Mouse (Mus musculus): ENCODE measurements around the gene Ms4a4b. TPM values are rescaled to one million over a fixed set of nuclear protein-coding genes. Genes with fewer than 3 reads are reported as not detected.
"Not testable (repeated sequence)": the region's sequence is repeated elsewhere in the genome, so short reads cannot be mapped to it uniquely, and the experiment has no call there.

Gene Ms4a4b
- polyA plus RNA-seq, 1 experiment from 2014 or later: not detected

DNA sequence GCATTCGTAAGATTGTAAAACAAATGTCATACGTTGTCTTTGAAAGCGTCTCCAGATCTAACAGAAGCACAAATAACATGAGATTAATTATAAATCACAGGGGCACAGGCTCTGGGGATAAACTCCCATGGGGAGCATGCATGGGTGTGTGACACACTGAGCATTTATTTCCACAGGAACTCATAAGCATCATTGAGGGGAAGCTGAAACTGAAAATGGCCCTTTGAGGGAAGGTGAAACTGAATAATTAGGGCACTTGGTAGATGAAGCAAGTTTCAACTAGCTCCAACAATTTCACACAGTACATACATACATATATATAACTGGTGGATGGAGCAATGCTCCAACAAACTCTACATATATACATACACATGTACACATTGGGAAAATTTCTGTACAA is 51.2 kb downstream of the Ms4a4b start:
- 89% methylated on average over 3 of the region's 3 CpGs for WGBS
- H3K36me3 ChIP-seq (ENCODE audit: control insufficient read depth, insufficient read depth, low read length): no peaks in the 10 kb centered on the region
- H3K4me2 ChIP-seq (ENCODE audit: low read length): no peak overlapping the region
- H3K27me3 ChIP-seq (replicated peaks; ENCODE audit: control insufficient read depth, insufficient read depth, low read length): no peaks in the 10 kb centered on the region
- no peak for DNase-seq (ENCODE audit: low spot score)
- H3K4me3 ChIP-seq (ENCODE audit: low read depth, low read length): no peak overlapping the region
- no peaks in the 10 kb centered on the region for H3K9me3 ChIP-seq (replicated peaks; ENCODE audit: control insufficient read depth, low read length)
- no peak for ATAC-seq
- H3K9ac ChIP-seq (ENCODE audit: low read length): no peak overlapping the region
- H3K27ac ChIP-seq (ENCODE audit: low read depth, low read length): no peak overlapping the region
- no peaks in the 10 kb centered on the region for H3K4me1 ChIP-seq (ENCODE audit: control insufficient read depth, insufficient read depth, low read length)

DNA sequence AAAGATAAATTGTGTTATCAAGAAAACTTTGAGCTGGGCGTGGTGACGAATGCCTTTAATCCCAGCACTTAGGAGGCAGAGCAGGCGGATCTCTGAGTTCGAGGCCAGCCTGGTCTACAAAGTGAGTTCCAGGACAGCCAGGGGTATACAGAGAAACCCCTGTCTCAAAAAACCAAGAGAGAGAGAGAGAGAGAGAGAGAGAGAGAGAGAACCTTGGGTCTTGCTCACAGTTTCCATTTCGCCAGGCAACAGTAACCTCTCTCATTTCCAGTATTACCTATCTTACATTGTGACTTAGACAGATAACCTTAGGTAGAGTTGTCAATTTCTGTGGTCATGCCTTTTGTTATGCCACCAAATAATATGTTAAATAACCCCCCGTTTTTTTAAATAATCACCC is 53.0 kb downstream of the Ms4a4b start:
- 85% methylated on average over 6 of the region's 6 CpGs for WGBS
- ATAC-seq: no peak
- no peak overlapping the region for H3K4me2 ChIP-seq (ENCODE audit: low read length)
- H3K4me3 ChIP-seq (ENCODE audit: low read depth, low read length): no peak overlapping the region
- no peaks in the 10 kb centered on the region for H3K9me3 ChIP-seq (replicated peaks; ENCODE audit: control insufficient read depth, low read length)
- H3K27me3 ChIP-seq (replicated peaks; ENCODE audit: control insufficient read depth, insufficient read depth, low read length): no peaks in the 10 kb centered on the region
- no peaks in the 10 kb centered on the region for H3K4me1 ChIP-seq (ENCODE audit: control insufficient read depth, insufficient read depth, low read length)
- no peak overlapping the region for H3K27ac ChIP-seq (ENCODE audit: low read depth, low read length)
- DNase-seq (ENCODE audit: low spot score): no peak
- no peak overlapping the region for H3K9ac ChIP-seq (ENCODE audit: low read length)
- no peaks in the 10 kb centered on the region for H3K36me3 ChIP-seq (ENCODE audit: control insufficient read depth, insufficient read depth, low read length)

DNA sequence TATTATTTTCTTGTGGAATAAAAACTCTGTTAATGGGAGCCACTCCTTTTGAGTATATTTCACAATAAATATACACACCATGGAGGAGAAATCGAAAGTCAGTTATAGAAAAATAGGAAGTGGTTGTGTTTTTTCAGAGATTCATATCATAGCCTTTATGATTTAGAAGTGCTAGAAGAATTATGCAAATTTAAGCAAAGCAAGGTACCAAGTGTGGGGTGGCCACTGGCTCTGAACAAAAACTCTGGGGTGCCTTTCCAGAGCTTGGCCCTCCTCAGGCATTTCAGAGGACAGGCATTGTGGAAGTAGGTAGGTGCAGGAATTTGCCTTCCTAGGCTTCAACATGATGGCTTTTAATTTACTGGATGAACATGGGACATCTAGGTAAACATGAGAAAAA is 53.9 kb downstream of the Ms4a4b start:
- 80% methylated on average over 1 of the region's 1 CpGs for WGBS
- H3K9me3 ChIP-seq (replicated peaks; ENCODE audit: control insufficient read depth, low read length): not testable (repeated sequence)

DNA sequence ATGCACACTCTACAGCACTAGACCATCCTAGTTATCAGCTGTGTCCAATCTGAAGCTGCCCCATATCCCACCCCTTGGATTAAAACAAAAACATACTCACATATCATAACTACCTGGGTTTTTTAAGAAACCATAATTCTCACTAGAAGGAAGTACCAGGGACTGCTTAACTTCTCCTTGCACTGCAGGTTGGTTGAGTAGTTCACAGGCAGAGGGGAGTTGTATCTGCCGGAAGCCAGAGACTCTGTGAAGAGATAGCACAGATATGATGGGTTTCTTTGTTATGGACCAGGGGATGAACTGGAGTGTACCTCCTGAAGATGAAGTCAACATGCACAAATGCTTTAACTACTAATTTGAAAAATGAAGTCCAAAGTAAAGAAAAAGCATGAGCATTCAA is 57.4 kb downstream of the Ms4a4b start:
- DNase-seq (ENCODE audit: low spot score) (no peak), ATAC-seq (no peak)
- Histone ChIP-seq H3K9ac (ENCODE audit: low read length) (no peak overlapping the region), H3K36me3 (ENCODE audit: control insufficient read depth, insufficient read depth, low read length) (no peaks in the 10 kb centered on the region), H3K4me3 (ENCODE audit: low read depth, low read length) (no peak overlapping the region), H3K27me3 (replicated peaks; ENCODE audit: control insufficient read depth, insufficient read depth, low read length) (no peaks in the 10 kb centered on the region), H3K27ac (ENCODE audit: low read depth, low read length) (no peak overlapping the region), H3K9me3 (replicated peaks; ENCODE audit: control insufficient read depth, low read length) (no peaks in the 10 kb centered on the region), H3K4me1 (ENCODE audit: control insufficient read depth, insufficient read depth, low read length) (no peaks in the 10 kb centered on the region), H3K4me2 (ENCODE audit: low read length) (no peak overlapping the region)
- 95% methylated on average over 1 of the region's 1 CpGs for WGBS

More for the DNA sequence above, 53.9 kb downstream of the Ms4a4b start:
- H3K36me3 ChIP-seq (ENCODE audit: control insufficient read depth, insufficient read depth, low read length); H3K27ac ChIP-seq (ENCODE audit: low read depth, low read length); ATAC-seq; DNase-seq (ENCODE audit: low spot score); H3K4me2 ChIP-seq (ENCODE audit: low read length); H3K9ac ChIP-seq (ENCODE audit: low read length); H3K4me1 ChIP-seq (ENCODE audit: control insufficient read depth, insufficient read depth, low read length); H3K27me3 ChIP-seq (replicated peaks; ENCODE audit: control insufficient read depth, insufficient read depth, low read length); H3K4me3 ChIP-seq (ENCODE audit: low read depth, low read length): not testable (repeated sequence)

DNA sequence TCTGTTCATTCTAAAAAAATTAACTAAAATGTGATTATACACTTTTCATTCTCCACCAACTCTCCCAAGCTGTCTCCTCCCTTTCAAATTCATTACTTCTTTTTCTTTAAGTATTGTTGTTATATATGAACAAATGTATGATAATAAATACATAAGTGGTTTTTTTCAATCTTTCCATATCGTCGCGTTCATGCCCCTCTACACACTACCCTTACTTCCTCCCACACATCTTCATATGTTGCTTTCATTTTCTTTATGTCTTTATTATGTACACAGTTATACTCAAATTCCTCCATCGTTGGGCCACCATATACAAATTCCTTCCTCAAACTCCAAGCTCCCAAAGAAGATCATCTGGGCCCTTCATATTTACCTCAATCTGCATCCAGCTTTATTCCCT is 58.0 kb downstream of the Ms4a4b start:
- H3K27ac ChIP-seq (ENCODE audit: low read depth, low read length): no peak overlapping the region
- 92% methylated on average over 4 of the region's 4 CpGs for WGBS
- no peak overlapping the region for H3K9ac ChIP-seq (ENCODE audit: low read length)
- DNase-seq (ENCODE audit: low spot score) (no peak), ATAC-seq (no peak)
- no peaks in the 10 kb centered on the region for H3K27me3 ChIP-seq (replicated peaks; ENCODE audit: control insufficient read depth, insufficient read depth, low read length)
- H3K36me3 ChIP-seq (ENCODE audit: control insufficient read depth, insufficient read depth, low read length): no peaks in the 10 kb centered on the region
- no peaks in the 10 kb centered on the region for H3K4me1 ChIP-seq (ENCODE audit: control insufficient read depth, insufficient read depth, low read length)
- H3K9me3 ChIP-seq (replicated peaks; ENCODE audit: control insufficient read depth, low read length): no peaks in the 10 kb centered on the region
- no peak overlapping the region for H3K4me2 ChIP-seq (ENCODE audit: low read length)
- no peak overlapping the region for H3K4me3 ChIP-seq (ENCODE audit: low read depth, low read length)

DNA sequence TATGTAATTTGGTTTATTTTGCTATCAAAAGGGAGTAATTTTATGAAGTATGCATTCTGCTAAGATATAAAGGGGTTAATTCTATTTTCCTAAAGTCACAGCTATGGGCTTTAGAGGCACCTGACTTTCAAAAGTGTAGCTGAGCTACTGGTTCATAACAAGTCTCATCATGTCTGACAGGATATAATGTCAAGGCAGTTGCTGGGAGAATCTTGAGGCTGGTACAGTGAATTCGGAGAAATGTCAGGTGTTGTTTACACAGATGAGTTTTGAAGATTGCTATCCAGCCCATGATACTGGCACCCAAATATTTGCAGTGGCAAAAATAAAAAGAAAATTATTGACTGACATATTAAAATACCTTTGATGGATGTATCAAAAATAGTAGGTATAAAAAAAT is 61.5 kb downstream of the Ms4a4b start:
- no peaks in the 10 kb centered on the region for H3K9me3 ChIP-seq (replicated peaks; ENCODE audit: control insufficient read depth, low read length)
- no peaks in the 10 kb centered on the region for H3K27me3 ChIP-seq (replicated peaks; ENCODE audit: control insufficient read depth, insufficient read depth, low read length)
- no peaks in the 10 kb centered on the region for H3K4me1 ChIP-seq (ENCODE audit: control insufficient read depth, insufficient read depth, low read length)
- H3K4me2 ChIP-seq (ENCODE audit: low read length): no peak overlapping the region
- no peak overlapping the region for H3K9ac ChIP-seq (ENCODE audit: low read length)
- no peak overlapping the region for H3K27ac ChIP-seq (ENCODE audit: low read depth, low read length)
- H3K4me3 ChIP-seq (ENCODE audit: low read depth, low read length): no peak overlapping the region
- ATAC-seq (no peak), DNase-seq (ENCODE audit: low spot score) (no peak)
- no peaks in the 10 kb centered on the region for H3K36me3 ChIP-seq (ENCODE audit: control insufficient read depth, insufficient read depth, low read length)
- WGBS: 90% methylated on average over 1 of the region's 1 CpGs

DNA sequence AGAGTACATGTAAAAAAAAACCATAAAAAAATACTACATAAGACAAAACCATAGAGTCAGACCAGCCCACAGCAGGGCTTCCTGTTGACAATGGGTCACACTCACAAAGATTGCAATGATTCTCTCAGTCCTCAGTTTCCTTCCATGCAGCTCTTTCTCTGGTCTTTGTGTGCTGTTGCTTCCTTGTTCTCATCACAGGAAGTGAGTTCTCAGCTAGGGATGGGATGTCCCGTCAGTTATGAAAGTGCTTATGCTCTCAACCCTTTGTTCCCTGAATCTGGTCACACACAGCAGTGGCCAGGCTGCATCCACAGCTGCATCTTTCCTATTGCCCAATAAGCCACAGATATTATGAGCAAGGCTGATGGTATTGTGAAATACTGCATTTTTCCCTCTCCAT is 70.1 kb downstream of the Ms4a4b start:
- ATAC-seq: no peak
- WGBS: 81% methylated on average over 1 of the region's 1 CpGs
- H3K9me3 ChIP-seq (replicated peaks; ENCODE audit: control insufficient read depth, low read length): no peaks in the 10 kb centered on the region
- H3K9ac ChIP-seq (ENCODE audit: low read length): no peak overlapping the region
- H3K27me3 ChIP-seq (replicated peaks; ENCODE audit: control insufficient read depth, insufficient read depth, low read length): no peaks in the 10 kb centered on the region
- no peak overlapping the region for H3K4me3 ChIP-seq (ENCODE audit: low read depth, low read length)
- no peak overlapping the region for H3K4me2 ChIP-seq (ENCODE audit: low read length)
- no peak for DNase-seq (ENCODE audit: low spot score)
- H3K27ac ChIP-seq (ENCODE audit: low read depth, low read length): no peak overlapping the region
- H3K4me1 ChIP-seq (ENCODE audit: control insufficient read depth, insufficient read depth, low read length): no peaks in the 10 kb centered on the region
- H3K36me3 ChIP-seq (ENCODE audit: control insufficient read depth, insufficient read depth, low read length): no peaks in the 10 kb centered on the region

DNA sequence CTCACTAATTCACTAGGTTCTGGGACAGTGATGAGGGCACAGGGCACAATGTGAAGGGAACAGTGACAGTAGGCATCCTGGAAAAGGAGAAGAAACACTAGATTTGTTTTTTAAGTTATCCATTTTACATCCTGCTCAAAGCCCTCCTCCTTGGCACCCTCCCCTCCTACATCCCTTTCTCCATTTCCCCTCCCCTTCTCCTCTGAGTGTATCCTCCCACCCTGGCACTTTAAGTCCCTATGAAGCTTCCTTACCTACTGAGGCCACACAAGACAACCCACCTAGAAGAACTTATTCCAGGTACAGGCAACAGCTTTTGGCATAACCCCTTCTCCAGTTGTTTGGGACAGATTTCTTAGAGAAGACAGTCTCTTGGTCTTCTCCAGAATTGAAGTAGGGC is 72.9 kb downstream of the Ms4a4b start, which contains the start of gene Ms4a6b:
Ms4a6b (plus strand) TSS at position 267 of the 400 bp plus-strand sequence.
- Histone ChIP-seq H3K36me3 (ENCODE audit: control insufficient read depth, insufficient read depth, low read length) (no peaks in the 10 kb centered on the region), H3K4me2 (ENCODE audit: low read length) (no peak within 1 kb of the TSS), H3K9me3 (replicated peaks; ENCODE audit: control insufficient read depth, low read length) (no peaks in the 10 kb centered on the region), H3K4me1 (ENCODE audit: control insufficient read depth, insufficient read depth, low read length) (no peaks in the 10 kb centered on the region), H3K4me3 (ENCODE audit: low read depth, low read length) (no peak within 1 kb of the TSS), H3K9ac (ENCODE audit: low read length) (no peak within 1 kb of the TSS), H3K27ac (ENCODE audit: low read depth, low read length) (no peak within 1 kb of the TSS), H3K27me3 (replicated peaks; ENCODE audit: control insufficient read depth, insufficient read depth, low read length) (no peaks in the 10 kb centered on the region)
- no peak for ATAC-seq
- no peak for DNase-seq (ENCODE audit: low spot score)
